Mouse (Mus musculus): ENCODE measurements around the gene Cd27. TPM values are rescaled to one million over a fixed set of nuclear protein-coding genes. Genes with fewer than 3 reads are reported as not detected.
A peak's percentile ranks its signal among the peaks of the same experiment; 100 is the strongest.

Cd27 gene
- polyA plus RNA-seq, 1 experiment from 2014 or later = 0.77 TPM

- Histone ChIP-seq H3K36me3 (ENCODE audit: control insufficient read depth, insufficient read depth, low read length) (no peaks in the 10 kb centered on the region), H3K9me3 (ENCODE audit: control insufficient read depth, low read length) (no peaks in the 10 kb centered on the region), H3K27ac (ENCODE audit: low read depth, low read length) (no peak within 1 kb of the TSS), H3K4me3 (ENCODE audit: low read depth, low read length) (peak within 1 kb of the TSS; percentile 32), H3K4me1 (ENCODE audit: control insufficient read depth, insufficient read depth, low read length) (no peaks in the 10 kb centered on the region), H3K4me2 (ENCODE audit: low read depth) (peak within 1 kb of the TSS; percentile 54), H3K27me3 (ENCODE audit: control insufficient read depth, insufficient read depth, low read length) (no peaks in the 10 kb centered on the region), H3K9ac (ENCODE audit: low read length) (peak within 1 kb of the TSS; percentile 68)
- 9% methylated on average over 16 of the region's 16 CpGs for WGBS
- ATAC-seq (ENCODE audit: insufficient read depth, low FRiP score, low TSS enrichment) (peak; percentile 63), DNase-seq (ENCODE audit: low spot score) (peak; percentile 64)
These were observed 5.4 kb downstream of the Cd27 start, which contains the start of gene Tapbpl for GRCm38 (mm10) chr6:125231117-125232044. Gene Tapbpl, minus strand, starts transcription at chr6:125231860.

- Histone ChIP-seq H3K27ac (ENCODE audit: low read depth, low read length) (no peak overlapping the region), H3K4me1 (ENCODE audit: control insufficient read depth, insufficient read depth, low read length) (no peaks in the 10 kb centered on the region), H3K9ac (ENCODE audit: low read length) (0 out of 2 replicates have a peak overlapping the region, but pooled peaks have one; percentile 6), H3K4me2 (ENCODE audit: low read depth) (no peak overlapping the region), H3K9me3 (ENCODE audit: control insufficient read depth, low read length) (no peaks in the 10 kb centered on the region), H3K27me3 (ENCODE audit: control insufficient read depth, insufficient read depth, low read length) (no peaks in the 10 kb centered on the region), H3K4me3 (ENCODE audit: low read depth, low read length) (no peak overlapping the region), H3K36me3 (ENCODE audit: control insufficient read depth, insufficient read depth, low read length) (no peaks in the 10 kb centered on the region)
- 66% methylated on average over 9 of the region's 9 CpGs for WGBS
- ATAC-seq (ENCODE audit: insufficient read depth, low FRiP score, low TSS enrichment) = no peak
- DNase-seq (ENCODE audit: low spot score) = no peak
These were observed 6.2 kb downstream of the Cd27 start for GRCm38 (mm10) chr6:125230571-125230970.

- H3K27me3 ChIP-seq (ENCODE audit: control insufficient read depth, insufficient read depth, low read length) = no peaks in the 10 kb centered on the region
- H3K9ac ChIP-seq (ENCODE audit: low read length) = no peak overlapping the region
- H3K4me1 ChIP-seq (ENCODE audit: control insufficient read depth, insufficient read depth, low read length) = no peaks in the 10 kb centered on the region
- 81% methylated on average over 5 of the region's 5 CpGs for WGBS
- H3K27ac ChIP-seq (ENCODE audit: low read depth, low read length) = no peak overlapping the region
- DNase-seq (ENCODE audit: low spot score) (no peak), ATAC-seq (ENCODE audit: insufficient read depth, low FRiP score, low TSS enrichment) (no peak)
- H3K36me3 ChIP-seq (ENCODE audit: control insufficient read depth, insufficient read depth, low read length) = no peaks in the 10 kb centered on the region
- H3K9me3 ChIP-seq (ENCODE audit: control insufficient read depth, low read length) = no peaks in the 10 kb centered on the region
- no peak overlapping the region for H3K4me3 ChIP-seq (ENCODE audit: low read depth, low read length)
- H3K4me2 ChIP-seq (ENCODE audit: low read depth) = no peak overlapping the region
These were observed 11.2 kb downstream of the Cd27 start for GRCm38 (mm10) chr6:125225518-125226115.

- Histone ChIP-seq H3K27ac (ENCODE audit: low read depth, low read length) (no peak overlapping the region), H3K36me3 (ENCODE audit: control insufficient read depth, insufficient read depth, low read length) (no peaks in the 10 kb centered on the region), H3K4me2 (ENCODE audit: low read depth) (no peak overlapping the region), H3K9me3 (ENCODE audit: control insufficient read depth, low read length) (no peaks in the 10 kb centered on the region), H3K9ac (ENCODE audit: low read length) (no peak overlapping the region), H3K27me3 (ENCODE audit: control insufficient read depth, insufficient read depth, low read length) (no peaks in the 10 kb centered on the region), H3K4me3 (ENCODE audit: low read depth, low read length) (no peak overlapping the region), H3K4me1 (ENCODE audit: control insufficient read depth, insufficient read depth, low read length) (no peaks in the 10 kb centered on the region)
- DNase-seq (ENCODE audit: low spot score) (no peak), ATAC-seq (ENCODE audit: insufficient read depth, low FRiP score, low TSS enrichment) (no peak)
- 81% methylated on average over 3 of the region's 3 CpGs for WGBS
These were observed 14.2 kb downstream of the Cd27 start for GRCm38 (mm10) chr6:125222577-125222976.

GRCm38 (mm10) chr6:125222146-125222545 is 14.7 kb downstream of the Cd27 start:
- no peaks in the 10 kb centered on the region for H3K9me3 ChIP-seq (ENCODE audit: control insufficient read depth, low read length)
- 83% methylated on average over 2 of the region's 2 CpGs for WGBS
- H3K4me2 ChIP-seq (ENCODE audit: low read depth) = no peak overlapping the region
- H3K9ac ChIP-seq (ENCODE audit: low read length) = no peak overlapping the region
- ATAC-seq (ENCODE audit: insufficient read depth, low FRiP score, low TSS enrichment) = no peak
- H3K36me3 ChIP-seq (ENCODE audit: control insufficient read depth, insufficient read depth, low read length) = no peaks in the 10 kb centered on the region
- no peaks in the 10 kb centered on the region for H3K27me3 ChIP-seq (ENCODE audit: control insufficient read depth, insufficient read depth, low read length)
- H3K4me1 ChIP-seq (ENCODE audit: control insufficient read depth, insufficient read depth, low read length) = no peaks in the 10 kb centered on the region
- DNase-seq (ENCODE audit: low spot score) = no peak
- no peak overlapping the region for H3K4me3 ChIP-seq (ENCODE audit: low read depth, low read length)
- H3K27ac ChIP-seq (ENCODE audit: low read depth, low read length) = no peak overlapping the region

- H3K9ac ChIP-seq (ENCODE audit: low read length) = no peak overlapping the region
- ATAC-seq (ENCODE audit: insufficient read depth, low FRiP score, low TSS enrichment) (no peak), DNase-seq (ENCODE audit: low spot score) (no peak)
- no peaks in the 10 kb centered on the region for H3K27me3 ChIP-seq (ENCODE audit: control insufficient read depth, insufficient read depth, low read length)
- no peak overlapping the region for H3K4me2 ChIP-seq (ENCODE audit: low read depth)
- H3K27ac ChIP-seq (ENCODE audit: low read depth, low read length) = no peak overlapping the region
- no peaks in the 10 kb centered on the region for H3K9me3 ChIP-seq (ENCODE audit: control insufficient read depth, low read length)
- 91% methylated on average over 20 of the region's 20 CpGs for WGBS
- no peak overlapping the region for H3K4me3 ChIP-seq (ENCODE audit: low read depth, low read length)
- H3K4me1 ChIP-seq (ENCODE audit: control insufficient read depth, insufficient read depth, low read length) = no peaks in the 10 kb centered on the region; the same call in 1 of the 2 replicates
- no peaks in the 10 kb centered on the region for H3K36me3 ChIP-seq (ENCODE audit: control insufficient read depth, insufficient read depth, low read length)
These were observed 15.6 kb downstream of the Cd27 start for GRCm38 (mm10) chr6:125221115-125221745.

- no peaks in the 10 kb centered on the region for H3K27me3 ChIP-seq (ENCODE audit: control insufficient read depth, insufficient read depth, low read length)
- whole genome bisulfite sequencing = 82% methylated on average over 4 of the region's 4 CpGs
- H3K4me3 ChIP-seq (ENCODE audit: low read depth, low read length) = no peak overlapping the region
- no peak overlapping the region for H3K9ac ChIP-seq (ENCODE audit: low read length)
- no peak for ATAC-seq (ENCODE audit: insufficient read depth, low FRiP score, low TSS enrichment)
- no peaks in the 10 kb centered on the region for H3K36me3 ChIP-seq (ENCODE audit: control insufficient read depth, insufficient read depth, low read length)
- no peaks in the 10 kb centered on the region for H3K9me3 ChIP-seq (ENCODE audit: control insufficient read depth, low read length)
- peak; percentile 48 for DNase-seq (ENCODE audit: low spot score)
- H3K27ac ChIP-seq (ENCODE audit: low read depth, low read length) = no peak overlapping the region
- H3K4me1 ChIP-seq (ENCODE audit: control insufficient read depth, insufficient read depth, low read length) = no peaks in the 10 kb centered on the region; the same call in 1 of the 2 replicates
- H3K4me2 ChIP-seq (ENCODE audit: low read depth) = no peak overlapping the region
These were observed 17.8 kb downstream of the Cd27 start for GRCm38 (mm10) chr6:125218963-125219362.

- no peak overlapping the region for H3K4me2 ChIP-seq (ENCODE audit: low read depth)
- ATAC-seq (ENCODE audit: insufficient read depth, low FRiP score, low TSS enrichment) (no peak), DNase-seq (ENCODE audit: low spot score) (no peak)
- H3K27me3 ChIP-seq (ENCODE audit: control insufficient read depth, insufficient read depth, low read length) = no peaks in the 10 kb centered on the region
- H3K9ac ChIP-seq (ENCODE audit: low read length) = no peak overlapping the region
- H3K9me3 ChIP-seq (ENCODE audit: control insufficient read depth, low read length) = no peaks in the 10 kb centered on the region
- no peaks in the 10 kb centered on the region for H3K36me3 ChIP-seq (ENCODE audit: control insufficient read depth, insufficient read depth, low read length)
- no peaks in the 10 kb centered on the region; the same call in 1 of the 2 replicates for H3K4me1 ChIP-seq (ENCODE audit: control insufficient read depth, insufficient read depth, low read length)
- 88% methylated on average over 11 of the region's 11 CpGs for WGBS
- no peak overlapping the region for H3K27ac ChIP-seq (ENCODE audit: low read depth, low read length)
- H3K4me3 ChIP-seq (ENCODE audit: low read depth, low read length) = no peak overlapping the region
These were observed 18.9 kb downstream of the Cd27 start for GRCm38 (mm10) chr6:125217899-125218298.
